Mouse (Mus musculus): ENCODE data around the gene Lst1.
"Not testable (repeated sequence)": the region's sequence is repeated elsewhere in the genome, so short reads cannot be mapped to it uniquely, and the experiment has no call there.

Lst1 gene

GRCm38 (mm10) chr17:35187959-35188610 is at the start of gene Lst1:
TSS of gene Lst1 (minus strand) at chr17:35188439.
- no peak for DNase-seq

- no peak for DNase-seq
These were observed 49.3 kb upstream of the Lst1 start for GRCm38 (mm10) chr17:35237504-35237903.

GRCm38 (mm10) chr17:35236996-35237395 is 48.8 kb upstream of the Lst1 start:
- DNase-seq: no peak

DNA sequence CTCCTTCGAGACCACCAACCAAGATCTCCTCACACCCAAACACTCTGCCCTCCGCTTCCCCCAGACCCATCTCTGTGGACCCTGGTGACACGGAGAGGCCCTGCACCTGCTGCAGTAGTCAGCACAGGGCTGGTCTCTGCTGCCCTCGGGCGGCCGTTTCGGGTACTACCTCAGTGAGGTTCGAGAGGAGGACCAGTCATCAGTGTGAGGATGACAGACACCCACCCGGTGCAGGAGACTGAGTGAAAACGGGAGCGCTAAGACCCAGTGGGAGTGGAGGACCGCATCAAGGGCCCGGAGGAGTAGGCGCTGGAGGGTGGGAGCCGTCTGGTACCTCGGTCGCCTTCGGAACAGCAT is 48.1 kb upstream of the Lst1 start:
- DNase-seq: peak; percentile 100

- DNase-seq: peak; percentile 86
These were observed 47.6 kb upstream of the Lst1 start, which contains the start of gene Nfkbil1 for GRCm38 (mm10) chr17:35235614-35236389. TSS of gene Nfkbil1 (minus strand) at chr17:35235792.

DNA sequence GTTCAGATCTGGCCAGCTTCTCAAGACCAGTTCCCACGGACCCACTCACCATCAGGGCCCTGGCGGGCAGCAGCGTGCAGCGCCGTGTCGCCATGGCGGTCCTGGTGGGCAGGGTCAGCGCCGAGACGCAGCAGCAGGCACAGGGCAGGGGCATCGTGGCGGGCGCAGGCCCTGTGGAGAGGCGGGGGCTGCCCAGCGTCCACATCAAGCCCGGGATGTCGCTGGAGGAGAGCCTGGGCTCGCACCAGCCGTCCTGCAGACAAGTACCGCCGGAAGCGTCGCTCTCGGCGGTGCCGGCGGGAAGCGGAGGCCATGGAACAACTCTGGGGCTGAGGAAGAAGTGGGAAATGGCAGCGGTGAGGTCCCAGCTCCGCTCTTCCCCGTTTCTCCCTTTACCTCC is 46.7 kb upstream of the Lst1 start:
- DNase-seq: peak; percentile 54

GRCm38 (mm10) chr17:35234090-35234489 is 45.9 kb upstream of the Lst1 start:
- not testable (repeated sequence) for DNase-seq

GRCm38 (mm10) chr17:35233114-35233980 is 45.1 kb upstream of the Lst1 start, which contains the start of gene Atp6v1g2:
TSS of gene Atp6v1g2 (plus strand) at chr17:35233660.
- no peak for DNase-seq

- no peak for DNase-seq
These were observed 44.4 kb upstream of the Lst1 start for GRCm38 (mm10) chr17:35232659-35233058.

- peak; percentile 82 for DNase-seq
These were observed 43.8 kb upstream of the Lst1 start for GRCm38 (mm10) chr17:35232043-35232442.

GRCm38 (mm10) chr17:35231022-35231421 is 42.8 kb upstream of the Lst1 start:
- DNase-seq: no peak

GRCm38 (mm10) chr17:35226561-35227046 is 38.4 kb upstream of the Lst1 start:
- no peak for DNase-seq

DNA sequence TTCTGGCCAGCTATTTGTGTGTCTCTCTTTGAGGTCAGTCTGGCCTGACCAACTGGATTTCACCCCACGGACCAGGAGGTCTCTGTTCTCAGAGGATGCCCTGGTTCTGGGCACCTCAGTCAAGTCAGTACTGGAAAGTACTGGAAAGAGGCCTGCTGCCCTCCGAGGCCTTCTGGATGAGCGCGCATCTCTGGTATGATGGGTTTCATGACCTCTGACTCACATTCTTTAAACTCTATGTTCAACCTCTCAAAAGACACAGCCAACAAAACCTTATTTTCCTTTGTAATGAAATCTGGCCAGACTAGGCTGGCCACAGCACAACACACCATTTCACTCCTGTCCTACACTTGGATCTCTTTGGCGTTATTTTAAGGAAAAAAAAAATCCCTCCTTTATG is 37.2 kb upstream of the Lst1 start:
- DNase-seq: no peak

DNA sequence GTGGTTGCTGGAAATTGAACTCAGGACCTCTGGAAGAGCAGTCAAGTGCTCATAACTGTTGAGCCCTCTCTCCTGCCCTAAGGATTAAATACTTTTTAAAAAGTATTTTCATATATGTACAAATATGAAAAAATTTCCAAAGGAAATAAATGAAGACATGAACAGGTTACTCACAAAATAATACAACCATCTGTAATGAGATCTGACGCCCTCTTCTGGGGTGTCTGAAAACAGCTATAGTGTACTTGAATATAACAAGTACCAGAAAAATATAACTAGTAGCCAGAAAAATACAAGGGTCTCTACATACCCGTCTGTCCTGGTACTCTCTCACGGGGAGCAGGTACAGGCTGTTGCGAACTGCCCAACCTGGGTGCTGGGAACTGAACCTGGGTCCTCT is 36.4 kb upstream of the Lst1 start:
- no peak for DNase-seq

GRCm38 (mm10) chr17:35222299-35222698 is 34.1 kb upstream of the Lst1 start:
- no peak for DNase-seq

DNA sequence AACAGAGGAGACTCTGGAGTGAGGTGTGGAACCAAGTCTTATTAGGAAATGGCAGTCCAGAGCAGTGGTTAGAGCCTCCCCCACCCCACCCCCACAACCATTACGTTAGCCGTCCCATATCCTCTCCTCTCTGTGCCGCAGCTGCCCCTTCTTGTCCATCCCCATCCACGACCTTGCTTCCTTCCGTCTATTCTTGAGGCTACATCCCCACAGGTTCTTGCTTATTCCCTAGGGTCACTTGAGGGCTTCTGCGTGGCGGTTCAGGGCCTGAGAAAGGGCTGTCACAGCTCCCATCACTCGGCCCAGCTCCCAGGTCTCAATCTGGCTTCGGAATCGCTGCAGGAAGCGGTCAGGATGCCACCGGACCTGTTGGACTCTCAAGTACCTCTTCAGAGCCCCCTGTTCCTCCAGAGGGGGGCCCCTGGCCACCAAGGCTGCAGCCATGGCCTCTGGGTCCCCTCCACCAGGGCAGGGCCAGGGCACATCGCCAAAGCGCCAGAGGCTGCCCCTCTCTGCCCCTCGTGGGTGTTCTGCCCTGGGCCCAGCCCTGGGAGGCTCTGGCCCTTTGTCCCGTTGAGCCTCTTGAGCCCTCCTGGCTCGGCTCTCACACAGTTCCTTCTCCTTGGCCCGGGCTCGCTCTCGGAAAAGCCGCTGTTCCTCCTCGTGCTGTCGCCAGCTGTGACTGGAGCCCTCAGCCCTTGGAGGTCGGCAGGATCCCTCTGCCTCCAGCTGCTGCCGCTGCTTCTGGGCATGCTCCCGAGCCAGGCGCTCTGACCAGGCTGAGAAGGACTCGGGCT is 32.1 kb upstream of the Lst1 start, which contains the start of gene Gm16181:
Gm16181 (plus strand) TSS at position 679 of the 797 bp plus-strand sequence.
- DNase-seq: no peak

GRCm38 (mm10) chr17:35219601-35220041 is 31.4 kb upstream of the Lst1 start:
- no peak for DNase-seq

- DNase-seq: no peak
These were observed 30.4 kb upstream of the Lst1 start for GRCm38 (mm10) chr17:35218516-35219193.

GRCm38 (mm10) chr17:35213071-35213470 is 24.8 kb upstream of the Lst1 start:
- no peak for DNase-seq

DNA sequence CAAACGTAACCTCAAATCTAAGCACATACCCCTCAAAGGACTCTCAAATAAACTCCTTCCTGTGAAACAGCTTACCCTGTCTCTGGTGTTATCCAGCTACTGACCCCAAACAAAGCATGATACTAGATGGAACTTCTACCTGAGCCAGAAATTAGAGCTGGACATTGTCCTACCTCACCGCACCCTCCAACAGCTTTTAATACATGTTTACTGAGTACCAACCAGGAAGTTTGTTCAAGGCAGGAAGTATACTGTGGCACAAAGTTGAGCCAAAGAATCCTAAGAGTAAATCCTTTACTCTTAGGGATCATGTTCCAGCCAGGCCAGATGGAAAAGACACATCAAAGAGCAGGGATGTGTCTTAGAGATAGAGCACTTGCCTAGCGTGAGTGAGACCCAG is 22.4 kb upstream of the Lst1 start:
- DNase-seq: no peak

- DNase-seq: no peak
These were observed 21.7 kb upstream of the Lst1 start for GRCm38 (mm10) chr17:35209785-35210535.
